Mouse (Mus musculus): ENCODE data around the gene Cd207. TPM values are rescaled to one million over a fixed set of nuclear protein-coding genes. Genes with fewer than 3 reads are reported as not detected.

The Cd207 gene
- polyA plus RNA-seq, 1 experiment from 2014 or later, result not detected

- Histone ChIP-seq H3K4me2 (no peak overlapping the region), H3K36me3 (no peaks in the 10 kb centered on the region), H3K9ac (replicated peaks) (no peak overlapping the region), H3K27ac (replicated peaks) (no peak overlapping the region), H3K4me1 (peaks cover 19% of the 10 kb centered on the region), H3K27me3 (replicated peaks) (peaks cover 98% of the 10 kb centered on the region), H3K9me3 (replicated peaks) (no peaks in the 10 kb centered on the region), H3K4me3 (replicated peaks) (no peak overlapping the region)
- 3% methylated on average over 6 of the region's 6 CpGs for WGBS
- ATAC-seq (ENCODE audit: low FRiP score), result no peak
Observed at GRCm38 (mm10) chr6:83707738-83708510, 30.3 kb upstream of the Cd207 start.

GRCm38 (mm10) chr6:83704701-83705100, 27.0 kb upstream of the Cd207 start:
- H3K4me2 ChIP-seq, result no peak overlapping the region
- no peaks in the 10 kb centered on the region for H3K9me3 ChIP-seq (replicated peaks)
- peaks cover 92% of the 10 kb centered on the region for H3K27me3 ChIP-seq (replicated peaks)
- H3K9ac ChIP-seq (replicated peaks), result no peak overlapping the region
- H3K36me3 ChIP-seq, result no peaks in the 10 kb centered on the region
- no peak for ATAC-seq (ENCODE audit: low FRiP score)
- H3K27ac ChIP-seq (replicated peaks), result no peak overlapping the region
- H3K4me1 ChIP-seq, result 0 out of 2 replicates have a peak, but pooled peaks cover 4% of the 10 kb centered on the region
- WGBS, result 17% methylated on average over 5 of the region's 5 CpGs
- no peak overlapping the region for H3K4me3 ChIP-seq (replicated peaks)

- Histone ChIP-seq H3K4me2 (no peak overlapping the region), H3K9ac (replicated peaks) (no peak overlapping the region), H3K9me3 (replicated peaks) (no peaks in the 10 kb centered on the region), H3K4me1 (0 out of 2 replicates have a peak, but pooled peaks cover 4% of the 10 kb centered on the region), H3K27me3 (replicated peaks) (peaks cover 92% of the 10 kb centered on the region), H3K36me3 (no peaks in the 10 kb centered on the region), H3K4me3 (replicated peaks) (no peak overlapping the region), H3K27ac (replicated peaks) (no peak overlapping the region)
- ATAC-seq (ENCODE audit: low FRiP score), result no peak
- WGBS, result 11% methylated on average over 1 of the region's 1 CpGs
Observed at GRCm38 (mm10) chr6:83704294-83704693, 26.6 kb upstream of the Cd207 start.

- 0 out of 2 replicates have a peak, but pooled peaks cover 4% of the 10 kb centered on the region for H3K4me1 ChIP-seq
- peaks cover 92% of the 10 kb centered on the region for H3K27me3 ChIP-seq (replicated peaks)
- no peak overlapping the region for H3K4me2 ChIP-seq
- H3K36me3 ChIP-seq, result no peaks in the 10 kb centered on the region
- H3K4me3 ChIP-seq (replicated peaks), result no peak overlapping the region
- under 1% methylated on average over 10 of the region's 10 CpGs for WGBS
- no peak for ATAC-seq (ENCODE audit: low FRiP score)
- H3K9ac ChIP-seq (replicated peaks), result no peak overlapping the region
- no peak overlapping the region for H3K27ac ChIP-seq (replicated peaks)
- H3K9me3 ChIP-seq (replicated peaks), result no peaks in the 10 kb centered on the region
Observed at GRCm38 (mm10) chr6:83703722-83704078, 26.0 kb upstream of the Cd207 start.

GRCm38 (mm10) chr6:83703000-83703721, 25.5 kb upstream of the Cd207 start:
- no peaks in the 10 kb centered on the region for H3K36me3 ChIP-seq
- no peak overlapping the region for H3K9ac ChIP-seq (replicated peaks)
- H3K27ac ChIP-seq (replicated peaks), result no peak overlapping the region
- 0 out of 2 replicates have a peak, but pooled peaks cover 4% of the 10 kb centered on the region for H3K4me1 ChIP-seq
- no peak overlapping the region for H3K4me2 ChIP-seq
- no peak for ATAC-seq (ENCODE audit: low FRiP score)
- peaks cover 92% of the 10 kb centered on the region for H3K27me3 ChIP-seq (replicated peaks)
- H3K9me3 ChIP-seq (replicated peaks), result no peaks in the 10 kb centered on the region
- no peak overlapping the region for H3K4me3 ChIP-seq (replicated peaks)
- WGBS, result under 1% methylated on average over 27 of the region's 27 CpGs

- Histone ChIP-seq H3K4me3 (replicated peaks) (no peak overlapping the region), H3K4me2 (no peak overlapping the region), H3K36me3 (no peaks in the 10 kb centered on the region), H3K27me3 (replicated peaks) (peaks cover 92% of the 10 kb centered on the region), H3K4me1 (0 out of 2 replicates have a peak, but pooled peaks cover 4% of the 10 kb centered on the region), H3K27ac (replicated peaks) (no peak overlapping the region), H3K9me3 (replicated peaks) (no peaks in the 10 kb centered on the region), H3K9ac (replicated peaks) (no peak overlapping the region)
- WGBS, result 1% methylated on average over 53 of the region's 53 CpGs
- no peak for ATAC-seq (ENCODE audit: low FRiP score)
Observed at GRCm38 (mm10) chr6:83702146-83702999, 24.7 kb upstream of the Cd207 start.

GRCm38 (mm10) chr6:83701001-83701400, 23.3 kb upstream of the Cd207 start:
- ATAC-seq (ENCODE audit: low FRiP score), result no peak
- Histone ChIP-seq H3K4me3 (replicated peaks) (no peak overlapping the region), H3K27me3 (replicated peaks) (peaks cover 92% of the 10 kb centered on the region), H3K27ac (replicated peaks) (no peak overlapping the region), H3K9ac (replicated peaks) (no peak overlapping the region), H3K4me1 (0 out of 2 replicates have a peak, but pooled peaks cover 4% of the 10 kb centered on the region), H3K9me3 (replicated peaks) (no peaks in the 10 kb centered on the region), H3K36me3 (no peaks in the 10 kb centered on the region), H3K4me2 (no peak overlapping the region)
- under 1% methylated on average over 11 of the region's 11 CpGs for WGBS

GRCm38 (mm10) chr6:83699971-83700370, 22.3 kb upstream of the Cd207 start:
- no peak overlapping the region for H3K27ac ChIP-seq (replicated peaks)
- H3K4me3 ChIP-seq (replicated peaks), result no peak overlapping the region
- H3K9ac ChIP-seq (replicated peaks), result no peak overlapping the region
- no peak overlapping the region for H3K4me2 ChIP-seq
- 0 out of 2 replicates have a peak, but pooled peaks cover 4% of the 10 kb centered on the region for H3K4me1 ChIP-seq
- ATAC-seq (ENCODE audit: low FRiP score), result no peak
- H3K27me3 ChIP-seq (replicated peaks), result peaks cover 93% of the 10 kb centered on the region
- under 1% methylated on average over 5 of the region's 5 CpGs for WGBS
- no peaks in the 10 kb centered on the region for H3K36me3 ChIP-seq
- H3K9me3 ChIP-seq (replicated peaks), result no peaks in the 10 kb centered on the region

GRCm38 (mm10) chr6:83697932-83698331, 20.3 kb upstream of the Cd207 start:
- no peaks in the 10 kb centered on the region for H3K36me3 ChIP-seq
- peaks cover 12% of the 10 kb centered on the region for H3K4me1 ChIP-seq
- 3% methylated on average over 8 of the region's 8 CpGs for WGBS

GRCm38 (mm10) chr6:83696684-83697083, 19.0 kb upstream of the Cd207 start:
- 2% methylated on average over 7 of the region's 7 CpGs for WGBS
- ATAC-seq (ENCODE audit: low FRiP score), result no peak

More at GRCm38 (mm10) chr6:83697932-83698331, 20.3 kb upstream of the Cd207 start:
- peaks cover 94% of the 10 kb centered on the region for H3K27me3 ChIP-seq (replicated peaks)
- no peak overlapping the region for H3K4me3 ChIP-seq (replicated peaks)
- H3K4me2 ChIP-seq, result no peak overlapping the region
- ATAC-seq (ENCODE audit: low FRiP score), result no peak
- H3K27ac ChIP-seq (replicated peaks), result no peak overlapping the region
- H3K9ac ChIP-seq (replicated peaks), result no peak overlapping the region
- no peaks in the 10 kb centered on the region for H3K9me3 ChIP-seq (replicated peaks)

GRCm38 (mm10) chr6:83695731-83696130, 18.1 kb upstream of the Cd207 start:
- H3K27me3 ChIP-seq (replicated peaks), result peaks cover 97% of the 10 kb centered on the region
- no peak overlapping the region for H3K4me2 ChIP-seq
- peaks cover 8% of the 10 kb centered on the region for H3K4me1 ChIP-seq
- H3K36me3 ChIP-seq, result no peaks in the 10 kb centered on the region
- no peak overlapping the region for H3K4me3 ChIP-seq (replicated peaks)
- no peak overlapping the region for H3K9ac ChIP-seq (replicated peaks)
- no peak for ATAC-seq (ENCODE audit: low FRiP score)
- 5% methylated on average over 3 of the region's 3 CpGs for WGBS
- H3K9me3 ChIP-seq (replicated peaks), result no peaks in the 10 kb centered on the region
- H3K27ac ChIP-seq (replicated peaks), result no peak overlapping the region

More at GRCm38 (mm10) chr6:83696684-83697083, 19.0 kb upstream of the Cd207 start:
- no peaks in the 10 kb centered on the region for H3K36me3 ChIP-seq
- no peaks in the 10 kb centered on the region for H3K9me3 ChIP-seq (replicated peaks)
- H3K27ac ChIP-seq (replicated peaks), result no peak overlapping the region
- H3K27me3 ChIP-seq (replicated peaks), result peaks cover 95% of the 10 kb centered on the region
- H3K9ac ChIP-seq (replicated peaks), result no peak overlapping the region
- H3K4me3 ChIP-seq (replicated peaks), result no peak overlapping the region
- H3K4me2 ChIP-seq, result no peak overlapping the region
- H3K4me1 ChIP-seq, result peaks cover 8% of the 10 kb centered on the region

All from neural tube, embryonic 15.5 days (tissue).